Mouse (Mus musculus) regulatory T cell (primary cell): ENCODE results near the gene Thap2.

Experiments used
- in situ Hi-C: fragments of 300-600 bp; cut with MboI, MseI; formaldehyde crosslinking; loops from one replicate; pipeline ENCODE4 v1.15.1; 2025; ENCODE audit warnings: high pct_unique_total_duplicates

The Thap2 gene

GRCm38 (mm10) chr10:115355016-115355415 lies 29.2 kb downstream of the Thap2 start:
- in situ Hi-C loops = loop anchor here (25.0 kb wide), 1 partner anchor 1582 kb away; no protein-coding TSS in a partner anchor

GRCm38 (mm10) chr10:115354553-115354952 lies 29.7 kb downstream of the Thap2 start:
- in situ Hi-C loops = loop anchor here (25.0 kb wide), 1 partner anchor 1583 kb away; no protein-coding TSS in a partner anchor

- in situ Hi-C loops = loop anchor here (25.0 kb wide), 1 partner anchor 1586 kb away; no protein-coding TSS in a partner anchor
Observed at GRCm38 (mm10) chr10:115350810-115351397, 33.3 kb downstream of the Thap2 start.

- in situ Hi-C loops = loop anchor here (25.0 kb wide), 1 partner anchor 1213 kb away; no protein-coding TSS in a partner anchor
Observed at GRCm38 (mm10) chr10:115349509-115349908, 34.7 kb downstream of the Thap2 start.

- in situ Hi-C loops = loop anchor here (25.0 kb wide), 1 partner anchor 1213 kb away; no protein-coding TSS in a partner anchor
Observed at GRCm38 (mm10) chr10:115349029-115349428, 35.2 kb downstream of the Thap2 start.

GRCm38 (mm10) chr10:115348131-115348530 lies 36.1 kb downstream of the Thap2 start:
- in situ Hi-C loops = loop anchor here (25.0 kb wide), 1 partner anchor 1214 kb away; no protein-coding TSS in a partner anchor

GRCm38 (mm10) chr10:115346444-115346843 lies 37.8 kb downstream of the Thap2 start:
- in situ Hi-C loops = loop anchor here (25.0 kb wide), 1 partner anchor 1216 kb away; no protein-coding TSS in a partner anchor

- in situ Hi-C loops = loop anchor here (25.0 kb wide), 1 partner anchor 1219 kb away; no protein-coding TSS in a partner anchor
Observed at GRCm38 (mm10) chr10:115342771-115343425, 41.3 kb downstream of the Thap2 start.

- in situ Hi-C loops = loop anchor here (25.0 kb wide), 1 partner anchor 1222 kb away; no protein-coding TSS in a partner anchor
Observed at GRCm38 (mm10) chr10:115339820-115340328, 44.4 kb downstream of the Thap2 start.

- in situ Hi-C loops = loop anchor here (25.0 kb wide), 1 partner anchor 1225 kb away; no protein-coding TSS in a partner anchor
Observed at GRCm38 (mm10) chr10:115336901-115337300, 47.3 kb downstream of the Thap2 start.

GRCm38 (mm10) chr10:115333528-115333927 lies 50.7 kb downstream of the Thap2 start:
- in situ Hi-C loops = loop anchor here (5.0 to 25.0 kb wide), 2 partner anchors 54 to 1229 kb away; no protein-coding TSS in a partner anchor

GRCm38 (mm10) chr10:115332997-115333396 lies 51.2 kb downstream of the Thap2 start:
- in situ Hi-C loops = loop anchor here (5.0 to 25.0 kb wide), 2 partner anchors 54 to 1229 kb away; no protein-coding TSS in a partner anchor

GRCm38 (mm10) chr10:115332420-115332952 lies 51.8 kb downstream of the Thap2 start:
- in situ Hi-C loops = loop anchor here (5.0 to 25.0 kb wide), 2 partner anchors 55 to 1230 kb away; no protein-coding TSS in a partner anchor

- in situ Hi-C loops = loop anchor here (25.0 kb wide), 1 partner anchor 1233 kb away; no protein-coding TSS in a partner anchor
Observed at GRCm38 (mm10) chr10:115329010-115329530, 55.2 kb downstream of the Thap2 start.

- in situ Hi-C loops = loop anchor here (25.0 kb wide), 1 partner anchor 1234 kb away; no protein-coding TSS in a partner anchor
Observed at GRCm38 (mm10) chr10:115328514-115328913, 55.7 kb downstream of the Thap2 start.

GRCm38 (mm10) chr10:115323295-115323694 lies 60.9 kb downstream of the Thap2 start:
- in situ Hi-C loops = loop anchor here (25.0 kb wide), 1 partner anchor 289 kb away; no protein-coding TSS in a partner anchor

- in situ Hi-C loops = loop anchor here (25.0 kb wide), 1 partner anchor 291 kb away; no protein-coding TSS in a partner anchor
Observed at GRCm38 (mm10) chr10:115321317-115322035, 62.8 kb downstream of the Thap2 start.
